Mouse (Mus musculus) neural tube, embryonic 11.5 days (tissue): Measurements from ENCODE around the gene Gm20388. TPM values are rescaled to one million over a fixed set of nuclear protein-coding genes. Genes with fewer than 3 reads are reported as not detected.

ENCODE experiments used
- ATAC-seq: fragments of 200-750 bp; cut with Nextera tagmentation; 2 replicates; pipeline ENCODE4 v1.8.0; 2017; ENCODE audit warnings: moderate number of reproducible peaks, mild to moderate bottlenecking, moderate TSS enrichment, moderate library complexity; ENCODE audit not compliant: insufficient read depth, low FRiP score, low TSS enrichment
- DNase-seq: peaks from one replicate; pipeline ENCODE4 v3.0.0-alpha.2; 2015; ENCODE audit warnings: low spot score
- H3K27ac ChIP-seq: fragments of 300-500 bp; sonication (generic); 2 replicates; pipeline ENCODE4 v1.5.1; 2014; ENCODE audit warnings: low read depth, mild to moderate bottlenecking, low read length
- H3K27me3 ChIP-seq: fragments of 300-500 bp; sonication (generic); 2 replicates; pipeline ENCODE4 v1.6.1; 2014; ENCODE audit warnings: mild to moderate bottlenecking, low read length, mixed read lengths; ENCODE audit not compliant: control insufficient read depth, insufficient read depth
- H3K36me3 ChIP-seq: fragments of 300-500 bp; sonication (generic); 2 replicates; pipeline ENCODE4 v1.6.1; 2014; ENCODE audit warnings: mild to moderate bottlenecking, low read length, moderate library complexity, mixed read lengths; ENCODE audit not compliant: control insufficient read depth, insufficient read depth
- H3K4me1 ChIP-seq: fragments of 300-500 bp; sonication (generic); 2 replicates; pipeline ENCODE4 v1.6.1; 2014; ENCODE audit warnings: low read length, mixed read lengths; ENCODE audit not compliant: control insufficient read depth, insufficient read depth
- H3K4me2 ChIP-seq: fragments of 300-500 bp; sonication (generic); 2 replicates; pipeline ENCODE4 v1.6.1; 2014; ENCODE audit warnings: low read depth, mild to moderate bottlenecking, moderate library complexity
- H3K4me3 ChIP-seq: fragments of 300-500 bp; sonication (generic); 2 replicates; pipeline ENCODE4 v1.5.1; 2014; ENCODE audit warnings: low read depth, low read length
- H3K9ac ChIP-seq: fragments of 300-500 bp; sonication (generic); 2 replicates; pipeline ENCODE4 v1.6.1; 2014; ENCODE audit warnings: mild to moderate bottlenecking, low read length
- H3K9me3 ChIP-seq: fragments of 300-500 bp; sonication (generic); 2 replicates; pipeline ENCODE4 v1.6.1; 2016; ENCODE audit warnings: low read length; ENCODE audit not compliant: control insufficient read depth
- WGBS: fragments of 180-500 bp; shearing (Covaris S2); extraction: QIAGEN DNeasy Blood & Tissue Kit; methylation state at CpG from one replicate; pipeline ENCODE4 v1.1.7; 2014; 5-methylcytosine and 5-hydroxymethylcytosine counted together
- polyA plus RNA-seq: library from polyadenylated mRNA; unstranded; fragments of >200 nt; fragmentation: Nextera tagmentation; extraction: Ambion mirVana; gene quantifications from 2 replicates; pipeline ENCODE4 v1.2.1, GENCODE M21; 2014

Gm20388 gene
- polyA plus RNA-seq, 1 experiment from 2014 or later = not detected

DNA sequence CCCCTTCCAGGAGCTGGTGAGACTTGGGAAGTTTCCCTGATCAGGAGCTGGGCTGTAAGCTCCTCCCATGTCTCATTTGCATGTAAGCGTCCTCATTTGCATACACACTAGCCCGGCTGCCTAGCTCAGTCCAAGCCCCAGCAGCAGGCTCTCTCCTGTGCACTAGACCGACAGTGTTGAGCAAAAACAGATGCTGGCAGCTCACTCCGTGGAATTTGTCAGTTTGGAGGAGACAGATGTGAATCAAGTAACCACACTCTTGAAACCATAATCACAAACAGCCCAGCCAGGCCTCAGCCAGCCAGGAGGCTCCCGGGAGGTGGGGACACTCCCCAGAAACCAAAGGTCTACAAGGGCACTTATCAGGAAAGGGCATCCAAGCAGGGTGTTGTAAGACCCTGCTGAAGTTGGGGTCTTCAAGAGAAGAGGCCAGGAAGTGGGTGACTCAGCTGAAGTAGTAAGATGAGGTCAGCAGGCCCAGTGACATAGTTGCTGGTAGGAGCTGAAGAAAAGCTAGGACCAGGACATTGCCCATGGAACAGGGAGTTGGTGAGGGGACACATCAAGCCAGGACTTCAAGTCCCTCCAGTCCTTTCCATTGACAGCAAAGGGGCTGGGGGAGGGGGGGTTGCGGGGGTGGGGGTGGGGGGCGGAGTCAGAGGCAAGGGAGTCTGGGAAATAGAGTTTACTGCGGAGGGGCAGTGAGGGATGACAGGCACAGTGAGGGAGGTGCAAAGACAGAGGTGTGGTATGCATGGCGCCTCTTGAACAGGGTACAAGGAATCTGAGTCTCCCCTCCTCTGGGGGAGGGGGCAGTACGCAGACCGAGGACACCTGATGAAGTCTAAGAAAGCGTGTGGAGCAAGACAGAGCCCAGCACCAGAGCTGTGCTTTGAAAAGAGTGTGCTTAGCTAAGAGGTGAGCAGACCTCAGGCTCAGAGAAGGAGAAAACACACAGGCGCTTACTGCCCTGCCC lies 306.5 kb downstream of the Gm20388 start:
- Histone ChIP-seq H3K4me3 (no peak overlapping the region), H3K4me2 (no peak overlapping the region), H3K9me3 (no peaks in the 10 kb centered on the region), H3K27ac (no peak overlapping the region), H3K9ac (no peak overlapping the region), H3K4me1 (peaks cover 26% of the 10 kb centered on the region), H3K36me3 (no peaks in the 10 kb centered on the region), H3K27me3 (no peaks in the 10 kb centered on the region)
- DNase-seq = peak; percentile 67
- peak; percentile 86 for ATAC-seq
- 18% methylated on average over 13 of the region's 13 CpGs for WGBS

DNA sequence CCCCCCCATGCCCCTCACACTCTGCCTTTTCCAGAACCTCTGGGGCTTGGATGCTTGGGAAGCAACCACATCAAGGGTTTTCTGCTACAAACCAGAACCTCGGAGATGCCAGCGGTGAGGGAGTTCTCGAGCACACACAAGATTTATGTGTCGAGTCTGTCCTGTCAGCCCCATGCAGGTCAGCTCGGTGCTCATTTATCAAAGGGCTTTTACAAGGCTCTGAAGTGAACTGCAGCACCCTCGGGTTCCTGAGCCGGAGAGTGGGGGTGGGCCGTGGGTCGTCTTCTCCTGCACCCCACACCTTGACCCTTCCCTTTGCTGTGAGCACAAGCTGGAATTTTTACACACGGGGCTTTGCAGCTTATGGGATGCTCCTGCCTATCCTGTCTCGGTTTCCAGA lies 311.9 kb downstream of the Gm20388 start:
- H3K27me3 ChIP-seq = no peaks in the 10 kb centered on the region

DNA sequence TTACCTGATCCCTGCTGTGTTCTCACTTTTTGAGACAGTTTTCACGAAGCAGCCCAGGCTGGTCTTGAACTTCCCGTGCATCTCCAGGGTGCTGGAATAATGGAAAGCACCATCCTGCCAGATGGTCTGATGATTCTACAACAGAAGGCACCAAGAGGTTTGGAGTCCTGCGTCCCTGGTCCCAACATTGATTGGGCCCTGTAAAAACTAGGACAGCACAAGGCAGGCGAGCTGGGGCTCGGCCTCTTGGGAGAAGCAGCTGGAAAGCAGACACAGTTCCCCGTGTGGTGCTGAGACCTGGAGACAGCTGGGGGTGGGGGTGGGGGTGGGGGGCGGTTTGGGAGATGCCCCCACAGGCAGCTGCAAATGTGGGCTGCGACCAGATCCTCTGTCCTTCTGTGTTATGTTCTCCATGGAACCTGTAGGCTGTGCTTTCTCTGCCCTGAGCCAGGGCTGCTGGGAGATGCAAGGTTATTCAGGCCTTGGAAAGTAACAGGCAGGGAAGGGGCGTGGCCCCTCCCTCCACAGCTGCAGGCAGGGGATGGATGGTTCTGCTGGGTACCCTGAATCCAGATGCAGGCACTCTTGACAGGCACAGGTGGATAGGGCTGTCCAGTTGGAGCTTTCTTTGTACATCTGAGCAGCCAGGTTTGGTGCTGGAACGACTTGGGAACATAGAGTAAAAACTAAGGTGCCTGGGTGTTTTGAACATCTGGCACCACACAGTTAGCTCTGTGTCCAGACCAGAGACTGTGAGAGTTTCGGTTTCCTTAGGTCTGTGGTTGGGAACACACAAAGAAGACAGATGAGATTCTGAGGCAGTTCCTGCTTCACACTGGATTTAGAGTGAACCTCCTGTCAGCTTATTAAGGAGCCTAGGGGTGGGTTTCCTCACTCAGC lies 314.1 kb downstream of the Gm20388 start:
- Histone ChIP-seq H3K27me3 (no peaks in the 10 kb centered on the region), H3K4me1 (peaks cover 58% of the 10 kb centered on the region), H3K27ac (0 out of 2 replicates have a peak overlapping the region, but pooled peaks have one; percentile 23), H3K9me3 (no peaks in the 10 kb centered on the region), H3K36me3 (no peaks in the 10 kb centered on the region), H3K9ac (peak overlapping the region; percentile 26; the same call in 1 of the 2 replicates), H3K4me2 (no peak overlapping the region), H3K4me3 (no peak overlapping the region)
- WGBS = 42% methylated on average over 10 of the region's 11 CpGs
- ATAC-seq = no peak
- DNase-seq = no peak

More for the DNA sequence above, 311.9 kb downstream of the Gm20388 start:
- 17% methylated on average over 11 of the region's 11 CpGs for WGBS
- Histone ChIP-seq H3K9me3 (no peaks in the 10 kb centered on the region), H3K4me3 (no peak overlapping the region), H3K4me1 (peaks cover 47% of the 10 kb centered on the region), H3K4me2 (no peak overlapping the region), H3K9ac (no peak overlapping the region), H3K36me3 (no peaks in the 10 kb centered on the region), H3K27ac (peak overlapping the region; percentile 46; the same call in 1 of the 2 replicates)
- DNase-seq (no peak), ATAC-seq (no peak)

DNA sequence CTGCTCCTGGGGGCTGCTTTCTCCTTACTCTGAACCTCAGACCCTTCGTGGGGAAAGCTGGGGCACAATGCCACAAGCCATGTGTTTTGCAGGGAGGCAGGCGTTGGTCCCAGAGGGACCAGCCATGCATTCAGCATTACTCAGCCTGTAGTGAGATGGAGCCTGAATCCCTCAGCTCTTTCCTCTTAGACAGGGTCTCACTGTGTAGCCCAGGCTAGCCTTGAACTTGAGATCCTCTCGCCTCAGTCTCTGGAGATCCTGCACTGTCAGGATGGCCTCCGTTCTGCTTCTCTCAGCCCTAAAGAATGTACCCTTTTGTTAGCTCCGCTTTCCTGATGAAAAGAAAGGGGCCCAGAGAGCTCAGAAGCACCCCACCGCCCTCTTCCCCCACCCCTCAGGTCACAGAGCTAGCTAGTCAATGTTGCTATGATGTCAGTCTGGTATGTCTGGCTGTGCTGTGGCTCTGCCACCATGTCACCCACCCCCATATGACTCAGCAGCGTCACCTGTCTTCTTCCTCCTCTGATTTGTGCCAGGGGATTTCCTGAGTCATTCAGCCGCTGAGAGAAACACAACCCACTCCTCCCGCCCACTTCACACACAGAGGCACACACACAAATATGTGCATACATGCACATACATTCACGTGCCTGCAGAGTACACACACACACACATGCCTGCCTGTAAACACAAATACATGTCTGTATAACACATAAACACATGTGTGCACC lies 314.9 kb downstream of the Gm20388 start:
- Histone ChIP-seq H3K27me3 (no peaks in the 10 kb centered on the region), H3K9me3 (no peaks in the 10 kb centered on the region), H3K4me2 (no peak overlapping the region), H3K27ac (0 out of 2 replicates have a peak overlapping the region, but pooled peaks have one; percentile 23), H3K9ac (no peak overlapping the region), H3K4me1 (peaks cover 66% of the 10 kb centered on the region), H3K36me3 (no peaks in the 10 kb centered on the region), H3K4me3 (no peak overlapping the region)
- 40% methylated on average over 10 of the region's 10 CpGs for WGBS
- peak; percentile 26; the same call in 1 of the 2 replicates for ATAC-seq
- peak; percentile 57 for DNase-seq

DNA sequence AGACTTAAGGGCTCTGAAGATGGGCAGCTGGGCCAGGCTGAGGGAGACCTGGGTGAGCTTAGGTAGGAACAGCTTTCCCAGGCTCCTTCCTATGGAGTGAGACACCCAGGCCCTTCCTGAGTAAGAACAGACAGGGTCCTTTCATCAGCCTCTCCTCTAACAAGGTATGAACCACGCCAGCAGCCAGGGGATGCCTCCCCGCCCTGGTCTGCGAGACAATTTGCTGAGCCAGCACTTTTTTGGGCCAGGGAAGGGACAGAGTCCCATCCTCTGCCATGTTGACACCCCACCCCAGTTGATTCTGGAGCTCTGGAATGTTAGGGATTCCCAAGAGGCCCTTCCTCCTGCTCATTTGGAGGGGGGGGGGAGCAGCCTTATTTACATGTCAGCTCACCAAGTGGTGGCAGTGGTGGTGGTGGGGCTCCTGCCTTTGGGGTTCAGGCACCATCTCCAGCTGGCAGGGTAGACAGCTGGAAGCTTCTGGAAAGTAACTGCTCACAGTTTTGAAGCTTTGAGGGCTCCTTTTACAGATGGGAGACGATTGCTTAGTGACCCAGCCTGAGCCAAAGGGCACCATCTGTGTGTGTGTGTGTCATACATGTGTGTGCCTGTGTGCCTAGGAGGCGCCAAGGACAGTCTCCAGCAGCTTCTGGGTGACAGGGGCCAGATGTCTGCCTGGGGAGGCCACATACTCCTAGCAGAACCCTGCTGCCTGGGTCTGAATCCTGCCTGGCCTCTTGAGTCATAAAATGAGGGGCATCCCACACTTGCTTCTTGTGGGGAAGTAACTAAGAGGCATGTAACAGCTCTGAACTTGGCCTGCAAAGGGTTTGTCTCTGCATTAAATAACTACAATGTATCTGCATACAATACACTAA lies 316.3 kb downstream of the Gm20388 start:
- no peak for DNase-seq
- no peaks in the 10 kb centered on the region for H3K27me3 ChIP-seq
- peaks cover 76% of the 10 kb centered on the region for H3K4me1 ChIP-seq
- no peak overlapping the region for H3K4me3 ChIP-seq
- peak overlapping the region; percentile 98; the same call in 1 of the 2 replicates for H3K4me2 ChIP-seq
- ATAC-seq = no peak
- WGBS = 44% methylated on average over 5 of the region's 5 CpGs
- H3K9ac ChIP-seq = no peak overlapping the region; the same call in 1 of the 2 replicates
- no peaks in the 10 kb centered on the region for H3K9me3 ChIP-seq
- peak overlapping the region; percentile 85 for H3K27ac ChIP-seq
- no peaks in the 10 kb centered on the region for H3K36me3 ChIP-seq

DNA sequence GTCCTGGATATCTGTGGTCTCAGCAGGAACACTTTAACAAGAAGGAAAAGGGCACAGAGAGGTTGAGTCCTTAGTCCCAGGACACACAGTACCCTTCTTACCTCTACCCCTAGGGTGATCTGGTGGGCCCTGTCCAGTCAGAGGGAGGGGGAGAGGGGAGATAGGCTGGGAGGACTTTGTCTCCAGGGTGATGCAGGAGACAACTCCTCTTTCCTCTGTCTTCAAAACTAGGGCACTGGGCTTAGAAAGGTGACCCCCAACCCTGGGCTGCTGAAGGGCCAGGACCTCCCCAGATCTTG lies 316.9 kb downstream of the Gm20388 start:
- Histone ChIP-seq H3K4me2 (peak overlapping the region; percentile 98), H3K9me3 (no peaks in the 10 kb centered on the region), H3K4me3 (peak overlapping the region; percentile 65), H3K4me1 (peaks cover 77% of the 10 kb centered on the region), H3K27me3 (no peaks in the 10 kb centered on the region), H3K27ac (peak overlapping the region; percentile 85), H3K9ac (peak overlapping the region; percentile 10; the same call in 1 of the 2 replicates), H3K36me3 (no peaks in the 10 kb centered on the region; the same call in 1 of the 2 replicates)
- no peak for DNase-seq
- ATAC-seq = peak; percentile 20; the same call in 1 of the 2 replicates

DNA sequence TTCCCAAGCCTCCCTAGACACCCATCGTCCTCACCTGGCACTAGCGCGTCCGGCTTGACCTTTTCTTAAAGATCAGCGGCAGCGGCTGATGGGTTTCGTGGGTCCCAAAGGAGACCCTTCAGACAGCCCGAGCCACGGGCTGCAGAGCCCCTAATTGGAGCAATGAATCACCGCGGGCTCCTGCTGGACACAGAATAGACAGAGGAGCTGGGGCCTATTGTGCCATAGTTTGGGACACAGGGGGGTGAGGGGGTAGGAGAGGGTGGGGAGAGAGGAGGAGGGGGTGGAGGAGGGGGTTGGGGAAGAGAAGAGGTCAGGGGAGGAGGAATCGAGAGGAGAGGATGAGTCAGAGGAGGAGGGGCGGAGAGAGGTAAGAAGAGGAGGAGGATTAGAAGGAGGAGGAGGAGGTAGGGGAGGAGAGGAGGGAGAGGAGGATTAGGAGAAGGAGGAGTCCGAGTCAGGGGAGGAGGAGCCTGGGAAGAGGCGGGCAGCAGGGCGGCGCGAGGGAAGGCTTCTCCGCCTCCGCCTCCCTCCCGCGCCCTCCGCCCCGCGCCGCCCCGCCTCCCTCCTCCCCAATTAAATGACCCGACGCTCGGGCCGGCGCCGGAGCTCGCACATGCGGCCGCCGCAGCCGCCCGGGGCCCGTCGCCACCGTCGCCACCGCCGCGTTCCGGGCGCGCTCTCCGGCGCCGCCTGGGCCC lies 317.4 kb downstream of the Gm20388 start, which contains the start of gene Gse1:
Gene Gse1, plus strand, starts transcription at position 566 of the 701 bp plus-strand sequence.
- Histone ChIP-seq H3K9me3 (no peaks in the 10 kb centered on the region), H3K4me3 (peak within 1 kb of the TSS; percentile 65), H3K4me2 (peak within 1 kb of the TSS; percentile 98), H3K27me3 (no peaks in the 10 kb centered on the region), H3K27ac (peak within 1 kb of the TSS; percentile 85), H3K9ac (peak within 1 kb of the TSS; percentile 62), H3K36me3 (no peaks in the 10 kb centered on the region; the same call in 1 of the 2 replicates), H3K4me1 (peaks cover 77% of the 10 kb centered on the region)
- ATAC-seq = peak; percentile 61
- peak; percentile 86 for DNase-seq
- under 1% methylated on average over 32 of the region's 52 CpGs for WGBS
